10 mouse cellular contexts compared by ENCODE assay signal in genomic region chr7:17155634-17156033, GRCm38 (mm10). TPM values are rescaled to one million over a fixed set of nuclear protein-coding genes. Genes with fewer than 3 reads are reported as not detected.
DNase-seq lines count a peak whose midpoint lies in the region; ATAC-seq and TF ChIP-seq lines count a peak whose summit lies in the region.
"Had no signal": no experiment of that assay in that cellular context is flagged by ENCODE, and none has a peak within 500 bp of the region (broad histone marks: within the 10 kb centered on the region; RNA-seq: fewer than 3 reads in every experiment).

No protein-coding gene starts in this region.

- H3K79me2 ChIP-seq in heart, adult 2 months (replicated peaks; ENCODE audit: control insufficient read depth, insufficient read depth, low read length): no peaks in the 10 kb centered on the region

- H3K4me1 ChIP-seq in heart, adult 2 months (ENCODE audit: control insufficient read depth, insufficient read depth, low read length): no peaks in the 10 kb centered on the region
- H3K4me1 ChIP-seq in heart, embryonic 12.5 days (replicated peaks): no peaks in the 10 kb centered on the region

- intact Hi-C loops in heart, adult 2 months (cut with DNase I): no loop called here

- TF ChIP-seq POLR2A in heart, adult 2 months (IDR thresholded peaks at IDR 0.05; ENCODE audit: insufficient read depth, low read depth, low read length): no peak

- ATAC-seq in heart, embryonic 12.5 days (ENCODE audit: insufficient number of reproducible peaks, low FRiP score): no peak
- ATAC-seq in erythroid progenitor cell, adult 5-6 weeks (replicated peaks; ENCODE audit: low FRiP score, poor library complexity, severe bottlenecking): no peak

- H3K27ac ChIP-seq in heart, adult 2 months: no peak overlapping the region
- H3K27ac ChIP-seq in heart, embryonic 12.5 days (ENCODE audit: poor library complexity, severe bottlenecking): no peak overlapping the region

- peak in 1 of 2 experiments; percentile 24 for DNase-seq in heart, adult 2 months
- peak; percentile 23 to 47 for DNase-seq in urinary bladder, adult 18-20 months (ENCODE audit: low spot score in 2 of 2)
- no peak for DNase-seq in urinary bladder, postnatal 10 days (ENCODE audit: low spot score)
- DNase-seq in cerebellum, adult 18-20 months: peak; percentile 85 to 86
- peak; percentile 77 for DNase-seq in induced T-regulatory cell, adult 2 months (ENCODE audit: low read depth)
- DNase-seq in retina, postnatal 7 days (ENCODE audit: low read depth, low spot score): peak; percentile 16

- no peak overlapping the region for H3K4me3 ChIP-seq in heart, adult 2 months
- H3K4me3 ChIP-seq in heart, embryonic 12.5 days: no peak overlapping the region

- no peak for TF ChIP-seq EP300 in heart, adult 2 months (IDR thresholded peaks at IDR 0.05; ENCODE audit: insufficient read depth, low read depth, low read length)

- TF ChIP-seq CTCF in heart, adult 2 months (IDR thresholded peaks at IDR 0.05): peak; percentile 71

- peaks cover 29% of the 10 kb centered on the region; the same call in 1 of the 2 replicates for H3K9me3 ChIP-seq in heart, embryonic 12.5 days (replicated peaks)

- 28% methylated on average over 2 of the region's 2 CpGs for WGBS in heart, adult 2 months
- WGBS in heart, embryonic 12.5 days: 36% methylated on average over 2 of the region's 2 CpGs

- no peak overlapping the region for H3K9ac ChIP-seq in heart, adult 2 months (ENCODE audit: low read depth, low read length)
- no peak overlapping the region for H3K9ac ChIP-seq in heart, embryonic 12.5 days

- H3K4me2 ChIP-seq in heart, embryonic 12.5 days: no peak overlapping the region

- no peaks in the 10 kb centered on the region for H3K27me3 ChIP-seq in heart, adult 2 months (ENCODE audit: control insufficient read depth, insufficient read depth, low read length)
- H3K27me3 ChIP-seq in heart, embryonic 12.5 days (replicated peaks): no peaks in the 10 kb centered on the region

- no peaks in the 10 kb centered on the region for H3K36me3 ChIP-seq in heart, adult 2 months (ENCODE audit: control insufficient read depth, insufficient read depth, low read length)
- H3K36me3 ChIP-seq in heart, embryonic 12.5 days: no peaks in the 10 kb centered on the region

RNA-seq across cellular contexts. Expression of gene Ceacam3, which starts 5.6 kb away (rescaled TPM):
- not detected for total RNA-seq in heart, adult 2 months (2021)
- polyA plus RNA-seq in heart, adult 2 months (2012; rRNA removed): not detected in 2 replicates
- not detected in 2 replicates for polyA plus RNA-seq in heart, embryonic 12.5 days (2016; fragmentation: Nextera tagmentation; extraction: Ambion mirVana)
- total RNA-seq in erythroid progenitor cell, adult 5-6 weeks (2015; ENCODE audit: low replicate concordance): not detected in 2 replicates
- total RNA-seq in erythroid progenitor cell, adult 5-6 weeks (2017; ENCODE audit: low replicate concordance): not detected in 2 replicates
- polyA plus RNA-seq: large intestine, adult 2 months; neural tube, embryonic 11.5 days had no signal

RNA-seq across cellular contexts. Expression of gene Psg29, which starts 47.6 kb away (rescaled TPM):
- total RNA-seq in heart, adult 2 months (2021): not detected
- polyA plus RNA-seq in heart, adult 2 months (2012; rRNA removed): not detected in 2 replicates
- not detected in 2 replicates for polyA plus RNA-seq in heart, embryonic 12.5 days (2016; fragmentation: Nextera tagmentation; extraction: Ambion mirVana)
- total RNA-seq in erythroid progenitor cell, adult 5-6 weeks (2015; ENCODE audit: low replicate concordance): not detected in 2 replicates
- total RNA-seq in erythroid progenitor cell, adult 5-6 weeks (2017; ENCODE audit: low replicate concordance): not detected in 2 replicates
- polyA plus RNA-seq: large intestine, adult 2 months; neural tube, embryonic 11.5 days had no signal
